Mouse (Mus musculus) ZHBTc4 (cell line): Measurements from ENCODE around the gene Rabgef1.

ENCODE experiments used
- DNase-seq: peaks from one replicate; pipeline ENCODE4 v3.0.0-alpha.2; 2011; ENCODE audit warnings: low read depth, low spot score

Rabgef1 gene

DNA sequence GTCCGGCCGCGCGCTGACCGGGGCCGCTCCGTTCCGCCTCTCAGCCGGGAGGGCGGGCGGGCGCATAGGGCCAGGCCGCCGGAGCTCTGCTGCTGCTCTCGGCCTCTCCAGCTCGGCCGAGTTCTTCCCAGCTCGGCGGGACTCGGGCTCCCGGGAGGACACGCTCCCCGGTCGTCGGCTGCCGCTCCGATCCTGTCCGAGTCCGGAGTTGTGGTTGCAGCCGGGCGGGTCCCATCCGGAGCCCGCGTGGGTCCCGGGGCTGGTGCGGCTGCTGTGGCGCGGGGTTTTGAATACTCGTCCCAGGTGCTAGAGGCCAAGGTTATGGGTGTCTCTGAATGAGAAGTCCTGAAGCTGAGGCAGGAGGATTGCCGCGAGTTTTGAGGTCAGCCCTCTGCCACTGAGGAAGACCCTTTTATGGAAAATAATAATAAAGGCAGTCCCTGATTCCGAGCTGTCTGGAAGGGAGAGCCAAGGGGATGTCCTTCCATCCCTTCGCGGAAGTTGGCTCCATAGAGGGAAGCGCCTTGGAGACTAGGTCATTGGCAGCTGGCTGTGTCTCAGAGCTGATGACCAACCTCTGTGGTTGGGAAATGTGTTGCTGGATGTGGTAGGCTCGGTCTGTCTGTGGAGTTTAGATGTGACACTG, 481 bp downstream of the Rabgef1 start:
- DNase-seq = peak; percentile 57

- DNase-seq = no peak
Observed at GRCm38 (mm10) chr5:130173012-130173411, 1.4 kb downstream of the Rabgef1 start.

- no peak for DNase-seq
Observed at GRCm38 (mm10) chr5:130177871-130178270, 6.3 kb downstream of the Rabgef1 start.

DNA sequence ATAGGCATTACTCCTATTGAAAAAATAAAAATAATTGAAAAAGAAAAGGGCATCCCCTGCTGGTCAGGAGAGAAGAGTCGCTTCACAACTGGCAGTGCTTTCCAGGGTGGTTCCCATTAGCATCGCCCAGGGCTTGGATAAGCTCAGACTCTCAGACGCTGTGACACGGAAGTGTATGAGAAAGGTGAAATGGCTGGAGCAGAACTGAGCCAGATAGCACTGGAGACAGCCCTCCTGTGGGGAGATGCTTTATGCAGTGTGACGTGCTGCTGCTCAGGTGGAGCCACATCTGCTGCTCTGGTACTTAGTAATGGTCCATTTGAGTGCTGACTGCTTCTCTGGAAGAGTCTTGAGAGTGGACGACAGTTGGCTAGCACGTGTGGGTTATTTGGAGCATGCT, 8.8 kb downstream of the Rabgef1 start:
- peak; percentile 80 for DNase-seq

DNA sequence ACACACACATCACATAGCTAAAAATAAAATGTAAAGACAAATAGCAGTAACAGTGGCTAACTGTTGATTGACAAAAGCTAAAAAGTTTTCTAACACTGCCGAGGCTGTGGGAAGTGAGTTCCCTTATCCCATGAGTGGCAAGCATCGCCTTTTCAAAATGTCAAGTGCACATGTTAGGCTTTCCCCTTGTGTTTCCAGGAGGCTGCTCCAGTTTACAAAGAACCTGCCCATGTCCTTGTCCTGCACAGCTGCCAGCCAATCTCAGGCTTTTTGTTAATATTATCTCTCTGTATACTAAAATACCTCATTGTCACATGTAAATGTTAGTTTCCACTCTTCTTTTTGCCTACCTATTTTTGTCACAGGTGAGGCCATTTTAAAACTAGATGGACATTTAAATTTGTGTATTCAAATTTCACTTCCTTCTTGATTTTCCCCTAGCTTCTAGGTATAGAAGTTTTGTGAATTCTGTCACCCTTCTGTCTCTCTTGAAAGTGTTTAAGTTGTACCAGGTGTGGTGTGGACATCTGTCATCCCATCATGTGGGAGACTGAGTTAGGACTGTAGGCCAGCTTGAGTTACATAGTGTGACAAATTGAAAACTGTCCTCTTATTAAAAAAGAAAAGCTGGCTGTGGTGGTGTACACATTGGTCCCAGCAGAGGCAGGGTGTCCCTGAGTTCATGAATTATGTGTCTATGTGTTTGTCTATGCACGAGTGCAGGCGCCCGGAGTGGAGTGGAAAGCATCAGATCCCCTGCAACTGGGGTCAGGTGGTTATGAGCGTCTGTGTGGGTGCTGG, 10.3 kb downstream of the Rabgef1 start:
- no peak for DNase-seq

DNA sequence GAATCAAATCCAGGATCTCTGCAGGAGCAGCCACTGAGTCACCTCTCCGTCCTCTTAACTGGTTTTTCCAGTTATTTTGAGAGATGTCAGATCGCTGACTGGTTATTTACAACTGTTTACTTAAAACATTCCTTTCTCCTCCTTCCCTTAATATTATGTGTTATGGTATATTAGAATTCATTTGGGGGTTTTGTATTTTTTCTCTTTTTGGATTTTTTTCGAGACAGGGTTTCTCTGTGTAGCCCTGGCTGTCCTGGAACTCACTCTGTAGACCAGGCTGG, 10.9 kb downstream of the Rabgef1 start:
- DNase-seq = no peak

DNA sequence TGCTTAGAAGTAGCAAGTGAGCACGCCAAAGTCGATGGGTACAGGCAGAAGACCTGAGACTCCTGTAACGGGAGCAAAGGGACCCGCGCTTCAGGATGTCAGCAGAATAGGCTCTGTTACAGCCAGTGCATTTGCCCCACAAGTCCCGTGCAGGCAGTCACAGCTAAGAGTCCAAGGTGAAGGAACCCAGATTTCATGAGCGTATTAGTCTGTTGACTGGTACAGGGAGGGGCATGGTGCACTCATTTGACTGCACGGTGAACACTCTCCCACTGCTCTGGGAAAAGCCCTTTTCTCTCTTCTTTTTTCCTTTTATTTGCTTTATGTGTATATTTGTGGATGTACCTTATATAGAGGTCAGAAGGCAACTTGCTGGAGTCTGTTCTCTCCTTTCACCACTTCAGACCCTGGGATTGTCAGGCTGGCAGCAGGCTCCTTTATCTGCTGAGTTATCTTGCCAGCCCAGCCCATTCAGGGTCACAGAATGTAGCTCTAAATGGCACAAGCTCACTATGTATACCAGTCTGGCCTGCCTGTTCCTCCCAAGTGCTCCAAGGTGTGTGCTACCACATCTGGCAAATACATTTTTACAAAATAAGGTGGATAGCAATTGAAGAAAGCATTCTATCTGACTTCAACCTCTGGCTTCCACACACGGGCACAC, 12.7 kb downstream of the Rabgef1 start:
- no peak for DNase-seq

DNA sequence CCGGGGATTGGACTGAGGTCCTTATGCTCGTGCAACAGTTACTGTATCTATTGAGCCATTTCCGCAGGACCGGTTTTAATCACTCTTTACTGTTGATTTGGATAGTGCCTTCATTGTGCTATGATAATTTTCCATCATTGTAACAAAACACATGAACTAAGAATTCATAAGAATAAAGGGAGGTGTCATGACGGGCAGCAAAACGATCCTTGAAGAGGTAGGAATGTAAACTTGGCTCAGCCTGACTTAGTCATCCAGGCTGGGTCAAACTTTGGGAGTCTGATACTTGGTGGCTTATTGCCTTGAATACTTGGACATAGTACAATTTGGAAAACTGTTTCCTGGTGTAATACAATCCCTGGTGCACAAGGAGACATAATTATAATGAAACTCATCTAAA, 13.7 kb downstream of the Rabgef1 start:
- DNase-seq = no peak

DNA sequence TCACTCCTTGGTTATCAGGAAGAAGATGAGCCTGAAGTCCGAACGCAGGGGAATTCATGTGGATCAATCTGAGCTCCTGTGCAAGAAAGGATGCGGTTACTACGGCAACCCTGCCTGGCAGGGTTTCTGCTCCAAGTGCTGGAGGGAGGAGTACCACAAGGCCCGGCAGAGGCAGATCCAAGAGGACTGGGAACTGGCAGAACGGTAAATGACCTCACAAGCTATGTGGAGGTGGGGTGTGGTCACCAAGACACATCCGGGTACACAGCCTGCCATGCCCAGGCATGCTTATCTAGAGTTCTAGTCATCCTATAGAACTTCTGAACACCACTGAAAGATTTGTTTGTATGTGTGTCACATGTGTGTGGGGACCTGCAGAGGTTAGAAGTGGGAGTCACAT, 15.8 kb downstream of the Rabgef1 start:
- peak; percentile 87 for DNase-seq

DNA sequence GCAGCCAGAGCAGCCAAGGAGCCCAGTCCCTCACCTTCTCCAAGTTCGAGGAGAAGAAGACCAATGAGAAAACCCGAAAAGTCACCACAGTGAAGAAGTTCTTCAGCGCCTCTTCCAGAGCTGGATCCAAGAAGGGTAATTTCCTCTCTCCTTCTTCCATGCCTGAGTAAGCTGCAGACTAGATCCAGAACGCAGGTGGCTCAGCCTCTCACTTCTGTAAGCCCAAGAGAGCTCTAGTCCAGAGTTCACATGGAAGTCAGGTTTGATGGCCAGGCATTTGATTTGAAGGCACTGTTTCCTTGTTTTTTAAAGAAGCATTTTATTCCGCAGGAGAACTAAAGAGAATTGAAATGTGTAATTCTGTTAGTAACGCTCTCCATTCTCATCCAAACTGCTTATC, 19.3 kb downstream of the Rabgef1 start:
- DNase-seq = no peak

GRCm38 (mm10) chr5:130191865-130192264, 20.3 kb downstream of the Rabgef1 start:
- DNase-seq = no peak

DNA sequence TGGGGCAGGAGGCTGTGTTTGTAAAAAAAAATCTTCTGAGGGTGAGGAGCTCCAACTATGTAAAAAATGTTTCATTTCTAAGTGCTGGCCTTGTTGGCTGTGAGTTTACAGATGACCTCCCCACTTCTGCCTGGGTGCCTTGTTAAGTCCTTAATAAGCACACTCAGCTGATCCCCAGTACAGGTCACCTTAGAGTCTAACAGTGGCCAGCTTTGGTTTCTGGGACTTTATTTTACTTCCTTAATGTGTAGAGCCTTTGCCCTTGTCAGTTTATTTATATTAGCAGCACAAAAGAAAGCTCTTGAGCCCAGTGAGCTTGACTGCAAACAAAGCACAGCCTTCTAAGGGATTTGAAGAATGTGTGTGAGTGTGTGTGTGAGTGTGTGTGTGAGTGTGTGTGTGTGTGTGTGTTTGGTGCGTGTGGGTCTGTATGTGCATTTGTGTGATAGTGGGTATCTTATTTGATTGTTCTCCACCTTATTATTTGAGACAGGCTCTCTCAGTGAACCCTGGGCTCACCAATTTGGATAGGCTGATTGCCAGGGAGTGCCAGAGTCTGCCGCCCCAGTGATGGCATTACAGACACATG, 20.9 kb downstream of the Rabgef1 start:
- no peak for DNase-seq

DNA sequence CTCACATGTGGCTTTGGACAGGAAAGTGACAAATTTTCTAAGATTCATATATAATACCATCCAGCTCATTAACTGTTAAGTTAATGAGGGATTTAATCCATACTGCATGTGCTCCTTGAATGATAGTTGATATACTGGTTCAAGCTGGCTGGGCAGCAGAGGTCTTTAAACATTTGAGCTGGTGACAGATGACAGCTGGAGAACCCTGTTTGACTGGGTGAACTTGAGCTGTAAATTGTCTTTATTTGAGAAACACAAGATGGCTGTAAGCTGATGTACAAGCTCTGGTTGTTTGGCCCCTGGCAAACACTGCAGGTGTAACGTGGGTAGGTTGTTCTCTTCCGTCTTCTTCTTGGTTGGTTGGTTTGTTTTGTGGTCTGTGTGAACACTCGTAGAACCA, 22.2 kb downstream of the Rabgef1 start:
- DNase-seq = no peak

DNA sequence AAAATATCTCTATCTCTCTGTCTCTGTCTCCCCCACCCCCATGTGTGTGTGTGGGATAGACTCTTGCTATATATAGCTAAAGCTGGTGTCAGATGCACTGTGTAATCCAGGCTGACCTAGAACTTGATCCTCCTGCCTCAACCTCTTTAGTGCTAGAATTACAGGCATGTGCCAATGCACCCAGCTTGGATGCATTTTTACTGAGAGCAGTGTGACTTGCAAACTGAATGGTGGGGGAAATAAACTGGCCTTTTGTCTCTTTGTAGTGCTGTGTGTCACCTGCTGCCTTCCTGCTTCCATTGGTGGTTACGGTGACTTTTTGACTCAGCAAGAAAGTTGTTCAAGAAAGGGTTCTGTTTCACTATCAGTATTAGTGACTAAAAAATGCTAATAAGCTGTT, 24.7 kb downstream of the Rabgef1 start:
- no peak for DNase-seq

DNA sequence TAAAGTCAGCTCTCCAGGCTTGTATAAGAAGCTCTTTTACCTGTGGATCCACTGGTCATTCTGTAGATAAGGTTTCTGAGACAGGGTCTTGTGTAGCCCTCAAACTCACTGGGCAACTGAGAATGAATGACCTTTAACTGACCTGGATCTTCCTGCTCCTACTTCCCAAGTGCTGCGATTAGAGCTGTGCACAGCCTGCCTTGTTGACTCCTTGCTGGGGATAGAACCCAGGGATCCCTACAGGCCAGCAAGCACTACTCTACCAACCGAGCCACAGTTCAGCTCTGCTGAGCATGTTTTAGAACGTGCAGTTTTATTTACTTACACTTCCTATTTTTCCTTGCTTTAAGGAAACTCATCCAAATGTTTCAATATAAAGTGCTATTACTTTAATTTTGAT, 25.9 kb downstream of the Rabgef1 start:
- DNase-seq = no peak

GRCm38 (mm10) chr5:130197981-130198380, 26.4 kb downstream of the Rabgef1 start:
- no peak for DNase-seq

- no peak for DNase-seq
Observed at GRCm38 (mm10) chr5:130200233-130201029, 28.8 kb downstream of the Rabgef1 start.

GRCm38 (mm10) chr5:130203948-130204347, 32.4 kb downstream of the Rabgef1 start:
- no peak for DNase-seq

GRCm38 (mm10) chr5:130204560-130204959, 33.0 kb downstream of the Rabgef1 start:
- DNase-seq = no peak

DNA sequence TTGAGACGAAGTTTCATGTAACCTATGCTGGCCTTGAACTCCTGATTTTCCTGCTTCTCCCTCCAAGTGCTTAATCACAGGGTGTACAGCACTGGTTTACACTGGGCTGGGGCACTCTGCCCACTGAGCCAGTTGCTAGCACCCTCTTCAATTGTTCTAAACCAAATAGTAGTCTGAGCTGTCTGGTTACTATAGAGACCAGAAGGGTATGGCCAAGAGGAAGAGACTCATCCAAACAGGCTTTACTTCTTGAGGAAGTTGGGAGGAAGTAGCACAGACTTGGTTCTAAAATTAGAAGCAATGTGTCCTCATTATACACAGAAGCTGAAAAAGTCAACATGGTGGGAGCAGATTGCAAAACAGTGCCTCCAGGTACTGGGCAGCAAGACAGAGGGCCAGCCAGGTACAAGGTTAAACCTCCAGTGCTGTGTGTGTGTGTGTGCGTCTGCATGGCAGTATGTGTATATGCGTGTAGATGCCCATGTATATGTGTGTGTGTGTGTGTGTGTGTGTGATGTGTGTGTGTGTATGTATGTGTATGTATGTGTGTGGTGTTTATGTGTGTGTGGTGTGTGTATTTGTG, 33.9 kb downstream of the Rabgef1 start:
- DNase-seq = no peak

DNA sequence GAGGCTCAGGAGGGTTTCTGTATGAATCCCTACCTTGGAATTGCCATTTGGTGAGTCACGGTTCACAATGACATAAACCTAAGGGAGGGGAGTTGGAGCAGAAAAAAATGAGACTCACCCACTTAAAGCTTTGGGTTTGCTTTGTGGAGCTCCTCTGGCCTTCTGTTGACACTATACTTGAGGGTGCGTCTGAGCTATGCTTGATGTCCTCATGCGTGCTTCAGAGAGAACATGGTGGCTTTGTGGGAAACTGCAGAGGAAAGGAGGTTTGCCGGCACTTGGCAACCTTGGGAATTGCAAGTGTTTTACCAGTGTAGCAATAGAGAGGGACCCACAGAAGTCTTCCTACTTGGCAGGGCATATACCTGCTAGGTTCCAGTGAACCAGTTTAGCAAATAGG, 35.7 kb downstream of the Rabgef1 start:
- no peak for DNase-seq
